Mouse (Mus musculus) lung, postnatal 0 days (tissue): ENCODE measurements around the gene Snrpf.

ENCODE experiments used
- CTCF ChIP-seq: IDR thresholded peaks from 2 replicates; pipeline ENCODE4 v1.5.1; 2016; ENCODE audit warnings: antibody characterized with exemption, mild to moderate bottlenecking
- EP300 ChIP-seq: IDR thresholded peaks from 2 replicates; pipeline ENCODE4 v1.6.1; 2016; ENCODE audit warnings: antibody characterized with exemption, mild to moderate bottlenecking, control low read depth

DNA sequence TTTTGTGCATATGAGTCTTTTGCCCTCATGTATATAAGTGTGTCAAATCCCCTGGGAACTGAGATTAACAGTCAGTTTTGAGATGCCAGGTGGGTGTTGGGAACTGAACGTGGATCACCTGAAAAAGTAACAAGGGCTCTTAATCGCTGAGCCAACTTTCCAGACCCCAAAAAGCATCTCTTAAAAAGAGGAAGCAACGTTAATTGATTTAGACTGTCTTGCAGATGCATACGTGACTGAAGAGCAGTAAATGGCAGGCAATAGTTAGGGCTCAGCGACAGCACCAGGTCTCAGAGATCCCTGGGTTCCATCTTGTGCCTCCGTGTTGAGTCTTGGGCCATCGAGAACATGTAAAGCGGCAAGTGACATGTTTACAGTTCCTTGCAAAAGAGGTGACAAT is 36.9 kb downstream of the Snrpf start:
- no peak for TF ChIP-seq CTCF
- TF ChIP-seq EP300, result no peak
